Mouse (Mus musculus) thymus, adult 2 months (tissue): Measurements from ENCODE around the gene BC055324.

Experiments used
- CTCF ChIP-seq: fragments of 200-500 bp; IDR thresholded peaks from 2 replicates; pipeline ENCODE4 v1.5.1; 2012; ENCODE audit warnings: mild to moderate bottlenecking, control low read depth, low read length, moderate library complexity, borderline replicate concordance; ENCODE audit not compliant: control insufficient read depth, poor library complexity, insufficient read depth; ENCODE audit errors: extremely low read depth
- POLR2A ChIP-seq: fragments of 200-500 bp; IDR thresholded peaks from 2 replicates; pipeline ENCODE4 v1.6.1; 2012; ENCODE audit warnings: mild to moderate bottlenecking, low read length, control low read depth, moderate library complexity; ENCODE audit not compliant: control insufficient read depth, poor library complexity, insufficient read depth; ENCODE audit errors: extremely low read depth

DNA sequence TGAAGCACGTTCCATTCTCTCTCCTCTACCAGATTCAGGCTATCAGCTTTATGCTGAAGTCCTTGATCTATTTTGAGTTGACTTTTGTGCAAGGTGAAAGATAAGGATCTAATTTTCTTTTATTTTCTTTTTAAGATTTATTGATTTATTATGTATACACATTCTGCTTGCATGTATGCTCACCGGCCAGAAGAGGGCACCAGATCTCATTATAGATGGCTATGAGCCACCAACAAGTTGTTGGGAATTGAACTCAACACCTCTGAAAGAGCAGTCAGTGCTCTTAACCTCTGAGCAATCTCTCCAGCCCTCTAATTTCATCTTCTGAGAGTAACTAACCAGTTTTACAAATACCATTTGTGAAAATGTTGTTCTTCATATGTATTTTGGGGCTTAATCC, 14.6 kb upstream of the BC055324 start:
- no peak for TF ChIP-seq POLR2A
- no peak for TF ChIP-seq CTCF
